Mouse (Mus musculus): Measurements from ENCODE around the gene Capn11. TPM values are rescaled to one million over a fixed set of nuclear protein-coding genes. Genes with fewer than 3 reads are reported as not detected.
"Not testable (repeated sequence)": the region's sequence is repeated elsewhere in the genome, so short reads cannot be mapped to it uniquely, and the experiment has no call there.

The Capn11 gene
- total RNA-seq, 2 experiments from 2014 or later, result 0.13 to 1.6 TPM

DNA sequence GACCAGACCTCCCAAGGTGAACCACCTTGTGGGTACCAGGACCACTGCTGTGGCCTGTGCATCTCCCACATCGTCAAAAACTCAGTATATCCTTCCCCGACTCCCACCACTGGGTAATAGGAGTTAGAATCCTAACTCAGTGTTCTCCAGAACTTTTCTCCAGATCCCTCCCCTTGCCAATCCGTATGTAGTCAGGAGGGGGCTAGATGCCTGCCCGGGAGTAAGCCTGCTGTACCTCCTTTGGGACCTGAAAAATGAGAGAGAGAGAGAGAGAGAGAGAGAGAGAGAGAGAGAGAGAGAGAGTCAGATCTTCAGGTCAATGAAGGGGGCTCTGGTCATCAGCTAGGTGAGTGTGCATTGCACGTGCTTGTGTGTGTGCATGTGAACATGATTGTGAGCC is 25.1 kb downstream of the Capn11 start:
- intact Hi-C loops (cut with DNase I), result no loop called here
- no peak for DNase-seq (ENCODE audit: low spot score in 2 of 2)

DNA sequence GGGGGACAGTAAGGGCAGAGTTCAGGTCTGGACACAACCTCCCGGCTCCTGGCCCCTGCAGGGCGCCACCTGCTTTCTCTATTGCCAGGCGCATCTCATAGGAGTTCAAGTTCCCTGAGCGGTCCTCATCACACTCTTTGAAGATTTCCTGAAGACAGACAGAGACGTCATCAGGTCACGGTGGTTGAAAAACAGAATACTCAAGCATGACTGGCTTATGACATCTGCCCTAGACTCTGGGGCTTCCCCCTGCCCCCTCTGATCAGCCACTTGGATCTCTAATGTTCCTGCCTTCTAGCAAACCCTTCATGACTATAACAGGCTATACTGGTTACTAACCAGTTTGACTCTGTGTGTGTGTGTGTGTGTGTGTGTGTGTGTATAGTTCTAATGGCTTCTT is 27.2 kb downstream of the Capn11 start:
- DNase-seq (ENCODE audit: low spot score in 2 of 2), result no peak
- intact Hi-C loops (cut with DNase I), result no loop called here

DNA sequence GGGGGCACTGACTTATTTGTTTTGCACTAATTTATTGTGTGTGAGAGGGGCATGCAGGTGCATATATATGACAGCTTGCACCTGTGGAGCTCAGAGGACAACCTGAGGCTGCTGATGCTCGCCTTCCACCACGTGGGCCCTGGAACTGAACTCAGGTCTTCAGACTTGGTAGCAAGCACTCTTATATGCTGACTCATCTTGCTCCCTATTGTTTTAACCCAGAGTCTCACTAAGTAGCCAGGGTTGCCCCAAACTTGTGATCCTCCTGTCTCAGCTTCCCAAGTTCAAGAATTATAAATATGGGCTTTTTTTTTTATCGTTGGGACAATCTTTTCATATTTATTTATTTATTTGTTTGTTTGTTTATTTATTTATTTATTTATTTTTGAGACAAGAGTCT is 28.1 kb downstream of the Capn11 start:
- no peak for DNase-seq (ENCODE audit: low spot score in 2 of 2)
- intact Hi-C loops (cut with DNase I), result no loop called here

DNA sequence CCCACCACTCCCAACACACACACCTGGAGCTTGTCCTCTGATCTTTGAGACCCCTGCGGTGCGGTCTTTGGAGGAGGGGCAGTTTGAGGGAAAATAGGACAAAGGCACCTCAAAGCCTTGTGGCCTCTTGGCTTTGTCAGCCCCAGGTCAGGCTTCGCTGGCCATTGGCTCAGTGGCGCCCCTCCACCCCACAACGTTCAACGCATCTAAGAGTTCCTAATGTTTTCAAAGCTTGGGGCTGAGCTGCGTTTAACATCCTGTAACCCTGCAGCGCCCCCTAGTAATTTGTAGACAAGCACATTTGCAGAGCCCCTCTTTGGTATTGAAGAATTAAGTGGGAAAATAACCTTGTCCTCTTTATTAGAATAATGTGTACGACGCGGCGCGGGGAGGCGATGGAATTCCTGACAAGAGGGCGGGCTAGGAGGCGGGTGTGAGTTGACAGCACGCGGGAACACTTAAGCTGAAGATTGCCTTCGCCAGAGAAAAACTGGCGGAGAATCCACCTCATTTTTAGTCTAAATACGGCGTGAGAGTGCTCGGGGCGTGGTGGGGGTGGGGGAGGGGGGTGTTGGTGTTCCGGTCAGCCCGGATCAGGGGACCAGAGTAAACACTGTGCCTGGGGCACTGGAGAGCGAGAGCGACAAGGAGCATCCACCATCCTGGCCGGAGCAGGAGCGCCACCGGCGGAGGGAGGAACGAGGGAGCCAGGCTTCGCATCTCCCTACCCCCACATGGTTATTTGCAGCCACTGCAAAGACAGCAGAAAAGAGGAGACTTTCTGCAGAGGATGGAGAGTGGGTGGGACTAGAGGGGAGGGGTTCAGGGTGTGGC is 29.0 kb downstream of the Capn11 start:
- intact Hi-C loops (cut with DNase I), result no loop called here
- DNase-seq (ENCODE audit: low spot score in 2 of 2), result peak; percentile 76 to 87

DNA sequence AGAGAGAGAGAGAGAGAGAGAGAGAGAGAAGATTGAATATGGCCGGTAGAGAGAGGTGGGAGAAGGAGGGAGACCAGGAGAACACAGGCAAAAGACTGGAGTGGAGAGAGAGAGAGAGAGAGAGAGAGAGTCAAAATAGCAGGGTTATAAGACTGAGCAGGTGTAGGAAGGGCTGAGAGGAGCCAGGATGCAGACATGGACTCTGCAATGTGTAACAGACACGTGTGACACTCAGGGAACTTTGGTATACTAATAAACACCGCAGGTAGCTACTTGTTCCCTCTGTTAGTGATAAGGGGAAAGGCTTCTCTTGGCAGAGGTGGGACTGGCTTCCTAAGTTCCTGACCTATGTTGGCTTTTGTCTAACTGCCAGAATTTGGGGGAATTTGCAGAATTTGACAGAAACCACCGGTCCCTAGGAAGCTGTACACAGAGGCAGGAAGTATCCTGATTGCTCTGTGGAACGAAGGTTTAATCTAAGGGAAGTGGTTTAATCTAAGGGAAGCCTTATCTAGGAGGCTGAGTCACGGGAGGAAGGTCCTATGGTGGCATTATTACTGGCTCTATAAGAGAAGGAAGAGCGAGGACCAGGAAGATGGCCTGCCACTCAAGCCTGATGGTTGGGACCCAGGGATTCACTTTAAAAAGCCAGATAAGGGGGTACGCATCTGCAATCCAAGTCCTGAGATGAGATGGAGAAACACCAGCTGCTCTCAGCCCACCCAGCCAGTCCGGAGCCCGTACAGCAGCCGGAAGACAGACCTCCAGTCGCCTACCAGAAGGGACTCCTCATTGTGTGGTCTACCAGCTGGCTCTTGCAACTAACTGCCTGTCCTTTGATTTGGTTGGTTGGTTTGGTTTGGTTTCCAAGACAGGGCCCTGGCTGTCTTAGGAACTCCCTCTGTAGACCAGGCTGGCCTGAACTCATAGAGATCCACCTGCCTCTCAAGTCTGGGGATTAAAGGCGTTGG is 30.0 kb downstream of the Capn11 start:
- DNase-seq (ENCODE audit: low spot score in 2 of 2), result peak in 1 of 2 experiments; percentile 33
- intact Hi-C loops (cut with DNase I), result no loop called here

DNA sequence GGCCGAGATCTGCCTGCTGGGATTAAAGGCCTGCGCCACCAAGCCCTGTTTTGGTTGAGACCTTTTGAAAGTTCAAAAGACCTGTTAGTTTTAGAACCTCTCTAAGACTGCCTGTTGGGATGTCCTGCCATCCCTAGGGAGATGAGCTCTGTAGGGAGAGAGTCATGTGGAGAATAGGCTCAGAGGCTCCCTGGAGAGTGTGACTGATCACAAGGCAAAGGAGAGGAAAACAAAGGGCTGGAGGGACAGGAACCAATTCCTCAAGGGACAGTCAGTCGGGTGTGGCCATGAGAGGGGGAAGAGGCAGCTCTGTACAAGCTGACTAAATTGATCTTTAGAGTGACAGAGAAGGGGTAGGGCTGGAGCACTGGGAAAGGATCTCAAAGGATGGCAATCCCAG is 31.0 kb downstream of the Capn11 start:
- intact Hi-C loops (cut with DNase I), result no loop called here
- no peak for DNase-seq (ENCODE audit: low spot score in 2 of 2)

DNA sequence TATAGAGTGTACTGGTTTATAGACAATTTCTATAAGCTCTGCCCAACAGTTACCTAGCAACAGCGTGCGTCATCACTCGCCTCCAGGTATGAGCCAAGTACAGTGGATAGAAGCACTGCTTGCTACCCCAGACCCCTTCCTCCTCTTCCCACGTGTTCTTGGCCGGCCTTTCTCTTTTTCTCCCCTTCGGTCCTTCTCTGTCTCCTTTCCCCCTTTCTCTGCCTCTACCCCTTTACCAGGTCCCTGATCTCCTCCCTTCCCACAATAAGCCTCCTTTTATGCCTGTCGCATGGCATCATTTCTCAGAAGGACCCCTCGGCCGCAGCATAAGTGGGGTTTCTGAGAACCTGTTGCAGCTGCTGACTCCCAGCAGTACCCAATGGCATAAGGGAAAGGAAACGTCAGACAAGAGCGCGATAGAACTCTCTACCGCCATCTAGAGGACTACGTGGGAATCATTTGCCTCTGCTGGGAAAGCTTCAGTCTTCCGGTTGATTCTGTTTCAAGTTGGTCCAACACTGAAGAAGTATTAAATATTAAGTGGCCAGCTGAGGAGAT is 32.5 kb downstream of the Capn11 start:
- DNase-seq (ENCODE audit: low spot score in 2 of 2), result peak; percentile 85 to 87
- intact Hi-C loops (cut with DNase I), result loop anchor here (2.0 kb wide), 1 partner anchor 42 kb away; no protein-coding TSS in a partner anchor

DNA sequence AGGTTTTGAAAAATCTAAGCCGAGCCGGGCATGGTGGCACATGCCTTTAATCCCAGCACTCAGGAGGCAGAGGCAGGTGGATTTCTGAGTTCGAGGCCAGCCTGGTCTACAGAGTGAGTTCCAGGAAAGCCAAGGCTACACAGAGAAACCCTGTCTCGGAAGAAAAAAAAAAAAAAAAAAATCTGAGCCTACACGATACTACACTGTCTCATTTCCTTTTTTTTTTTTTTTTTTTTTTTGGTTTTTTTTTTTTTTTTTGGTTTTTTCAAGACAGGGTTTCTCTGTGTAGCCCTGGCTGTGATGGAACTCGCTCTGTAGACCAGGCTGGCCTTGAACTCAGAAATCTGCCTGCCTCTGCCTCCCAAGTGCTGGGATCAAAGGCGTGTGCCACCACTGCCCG is 35.7 kb downstream of the Capn11 start:
- intact Hi-C loops (cut with DNase I), result not testable (repeated sequence)

DNA sequence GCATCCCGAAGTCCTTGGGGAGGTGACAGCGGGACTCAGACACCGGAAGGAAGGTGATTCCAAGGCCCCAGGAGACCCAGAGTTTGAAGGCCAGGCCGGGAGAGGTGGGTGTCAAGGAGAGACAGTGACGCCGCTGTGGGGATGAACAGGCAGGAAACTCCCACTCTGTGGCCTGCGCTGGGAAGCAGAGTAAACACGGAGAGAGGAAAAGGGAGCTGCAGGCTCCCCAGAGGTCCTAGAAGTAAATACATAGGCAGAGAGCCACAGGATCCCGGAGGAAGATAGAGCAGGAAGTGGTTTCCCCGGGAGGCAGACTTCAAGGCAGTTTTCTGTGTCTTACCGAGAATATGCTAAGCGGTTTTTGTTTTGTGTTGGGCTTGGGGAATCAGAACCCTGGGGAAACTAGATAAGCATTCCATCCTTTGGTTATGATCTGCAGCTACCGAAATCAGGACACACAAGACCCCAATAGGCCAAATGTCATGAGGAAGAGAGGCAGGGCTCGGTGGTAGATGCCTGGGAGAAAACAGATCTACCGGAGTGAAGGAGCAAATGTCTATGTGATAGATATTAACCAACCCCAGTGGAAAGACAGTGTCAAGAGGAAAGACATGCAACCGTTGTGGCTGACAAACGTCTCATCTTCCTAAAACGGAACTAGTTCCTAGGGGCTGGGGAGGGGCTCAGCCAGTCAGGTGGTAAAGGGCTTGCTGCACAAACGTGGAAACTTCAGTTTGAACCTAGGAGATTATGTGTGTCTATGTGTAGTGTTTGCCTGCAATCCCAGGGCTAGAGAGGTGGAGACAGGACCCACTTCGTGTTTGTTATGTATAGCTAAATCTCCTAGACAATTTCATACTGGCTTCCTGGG is 39.5 kb downstream of the Capn11 start:
- intact Hi-C loops (cut with DNase I), result no loop called here
- DNase-seq (ENCODE audit: low spot score in 2 of 2), result no peak

More for the DNA sequence above, 35.7 kb downstream of the Capn11 start:
- DNase-seq (ENCODE audit: low spot score in 2 of 2), result not testable (repeated sequence)

DNA sequence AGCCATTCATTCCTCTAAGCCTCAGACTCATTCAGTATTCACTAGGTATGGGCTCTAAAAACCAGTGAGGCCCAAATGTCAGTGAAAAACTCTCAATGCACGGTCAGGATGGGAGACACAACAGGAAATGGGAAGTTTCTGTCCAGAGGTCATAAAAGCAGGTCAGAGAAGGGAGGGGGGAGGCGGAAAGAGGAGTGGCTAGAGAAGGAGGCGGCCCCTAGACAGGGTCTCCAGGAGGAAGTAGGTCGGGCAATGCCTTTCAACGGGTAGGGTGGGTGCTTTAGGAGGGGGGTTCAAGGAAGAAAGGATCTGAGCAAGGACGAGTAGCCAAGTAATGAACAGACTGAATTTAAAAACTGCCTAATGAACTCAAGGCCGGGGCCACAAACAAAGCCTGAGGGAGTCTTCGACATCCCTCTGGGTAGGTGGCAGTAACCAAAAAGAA is 40.2 kb downstream of the Capn11 start:
- no peak for DNase-seq (ENCODE audit: low spot score in 2 of 2)
- intact Hi-C loops (cut with DNase I), result no loop called here

DNA sequence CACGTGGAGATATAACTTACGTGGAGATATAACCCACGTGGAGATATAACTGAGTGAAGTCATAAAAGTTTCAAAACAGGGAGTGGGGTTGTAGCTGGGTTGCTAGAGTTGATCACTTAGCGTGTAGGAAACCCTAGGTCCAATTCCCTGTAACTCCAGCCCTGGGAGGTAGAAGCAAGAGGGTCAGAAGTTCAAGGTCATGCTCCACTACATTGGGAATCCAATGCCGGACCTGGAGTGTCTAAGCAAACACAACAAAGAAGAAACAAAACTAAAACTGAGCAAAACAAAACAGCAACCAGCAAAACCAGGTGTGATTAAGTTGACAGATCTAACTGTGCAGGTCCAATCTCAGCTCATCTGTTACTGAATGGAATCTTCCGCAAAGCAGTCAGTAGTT is 41.5 kb downstream of the Capn11 start:
- intact Hi-C loops (cut with DNase I), result no loop called here

DNA sequence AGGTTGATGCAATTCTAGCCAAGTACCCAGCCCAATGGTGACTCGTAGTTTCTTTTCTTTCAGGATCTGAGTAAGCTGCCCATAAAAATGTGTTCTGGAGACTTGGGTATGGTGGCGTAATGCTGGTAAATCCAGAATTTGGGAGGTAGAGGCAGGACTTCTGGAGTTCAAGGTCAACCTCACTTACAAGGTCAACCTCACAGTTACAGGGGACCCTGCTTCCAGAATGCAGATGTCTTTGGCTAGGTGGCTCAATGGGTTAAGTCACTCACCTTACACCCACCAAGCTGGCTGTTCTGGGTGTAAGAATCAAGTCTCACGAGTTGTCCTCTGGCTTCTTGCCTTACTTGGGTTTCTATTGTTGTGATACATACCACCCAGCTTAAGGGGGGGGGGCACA is 42.4 kb downstream of the Capn11 start:
- DNase-seq (ENCODE audit: low spot score in 2 of 2), result no peak
- intact Hi-C loops (cut with DNase I), result no loop called here

More for the DNA sequence above, 41.5 kb downstream of the Capn11 start:
- DNase-seq (ENCODE audit: low spot score in 2 of 2), result no peak

DNA sequence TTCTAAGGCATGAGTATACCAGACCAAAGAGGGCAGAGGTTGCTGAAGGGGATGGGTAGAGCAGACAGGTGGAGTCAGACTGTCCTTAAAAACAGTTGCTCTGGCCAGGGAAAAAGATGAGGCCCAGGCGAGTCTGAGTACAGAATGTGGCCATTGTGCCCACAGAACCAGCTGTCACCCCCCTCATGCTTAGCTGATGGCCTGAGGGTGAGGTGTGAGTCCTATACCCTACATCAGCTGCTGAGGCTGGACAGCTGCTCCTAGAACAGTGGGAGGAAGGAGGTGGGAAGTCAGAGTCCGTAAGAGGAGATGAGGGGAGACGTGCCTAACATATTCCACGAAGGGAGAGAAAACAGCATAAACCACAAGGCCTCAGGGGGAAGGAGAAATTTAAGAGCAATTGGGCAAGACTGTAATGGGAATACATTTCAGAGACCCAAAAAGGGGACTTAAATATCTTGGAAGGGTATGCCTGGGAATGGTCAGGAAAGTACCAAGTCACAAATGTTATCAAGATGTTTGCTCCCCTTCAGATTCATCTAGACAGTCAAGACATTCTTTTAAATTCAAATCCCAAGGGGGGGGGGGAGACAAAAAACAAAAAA is 43.0 kb downstream of the Capn11 start:
- no peak for DNase-seq (ENCODE audit: low spot score in 2 of 2)
- intact Hi-C loops (cut with DNase I), result no loop called here

DNA sequence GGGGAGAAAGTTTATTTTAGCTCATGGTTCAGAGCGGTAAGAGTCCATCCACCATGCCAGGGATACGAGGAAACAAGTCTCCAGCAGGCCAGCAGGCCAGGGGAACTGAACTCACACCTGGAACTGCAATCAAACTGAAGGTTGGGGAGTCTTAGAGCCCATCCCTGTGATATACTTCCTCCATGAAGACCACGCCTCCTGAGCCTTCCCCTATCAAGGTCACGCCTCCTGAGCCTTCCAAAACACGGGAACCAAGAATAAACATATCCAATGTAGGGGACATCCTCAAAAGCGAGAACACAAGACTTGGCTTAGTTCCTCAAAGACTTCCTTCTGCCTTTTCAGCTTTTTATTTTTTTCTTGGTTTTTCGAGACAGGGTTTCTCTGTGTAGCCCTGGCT is 46.2 kb downstream of the Capn11 start:
- no peak for DNase-seq (ENCODE audit: low spot score in 2 of 2)
- intact Hi-C loops (cut with DNase I), result no loop called here

DNA sequence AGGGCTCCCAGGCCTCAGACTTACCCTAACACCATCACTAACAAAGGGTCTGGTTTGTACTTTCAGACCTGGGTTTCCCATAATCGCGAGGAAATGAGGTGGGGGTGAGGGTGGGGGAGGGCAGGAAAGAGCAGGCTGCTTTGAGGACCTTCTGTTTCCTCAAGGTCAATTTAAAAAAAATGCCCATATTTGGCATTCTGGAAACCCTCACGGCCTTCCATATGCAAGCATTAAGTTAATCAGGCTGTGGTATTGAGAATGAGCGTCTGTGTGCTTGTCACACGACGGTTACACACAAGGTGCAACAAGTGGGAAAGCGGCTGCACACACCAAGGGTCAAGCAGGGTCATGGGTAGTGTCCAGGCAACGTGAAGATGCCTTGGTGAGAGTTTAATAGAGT is 47.1 kb downstream of the Capn11 start:
- intact Hi-C loops (cut with DNase I), result no loop called here
- DNase-seq (ENCODE audit: low spot score in 2 of 2), result no peak

DNA sequence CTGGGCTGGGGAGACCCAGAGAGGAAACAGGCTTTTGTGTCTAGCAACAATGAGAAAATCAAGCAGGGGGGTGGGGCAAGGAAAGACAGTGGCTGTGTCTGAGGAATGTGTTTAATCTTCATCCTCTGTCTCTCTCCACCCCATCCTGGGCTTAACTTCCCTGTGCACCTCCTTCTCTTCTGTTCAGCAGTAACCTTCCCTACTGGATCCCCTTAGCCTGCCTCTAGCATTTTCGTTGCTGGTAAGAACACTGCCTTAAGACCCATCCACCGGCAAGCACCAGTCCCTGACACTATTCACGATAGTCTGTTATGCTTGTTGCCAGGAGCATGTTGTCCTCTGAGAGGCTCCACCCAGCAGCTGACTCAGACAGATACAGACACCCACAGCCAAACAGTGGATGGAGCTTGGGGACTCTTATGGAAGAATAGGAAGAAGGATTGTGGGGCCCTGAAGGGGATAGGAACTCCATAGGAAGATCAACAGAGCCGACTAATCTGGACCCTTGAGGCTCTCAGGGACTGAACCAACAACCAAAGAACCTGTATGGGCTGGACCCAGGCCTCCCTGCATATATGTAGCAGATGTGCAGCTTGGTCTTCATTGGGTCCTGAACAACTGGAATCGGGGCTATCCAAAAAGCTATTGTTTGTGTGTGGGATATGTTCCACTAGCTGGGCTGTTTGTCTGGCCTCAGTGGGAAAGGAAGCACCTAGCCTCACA is 48.8 kb downstream of the Capn11 start:
- intact Hi-C loops (cut with DNase I), result no loop called here
- DNase-seq (ENCODE audit: low spot score in 2 of 2), result no peak

DNA sequence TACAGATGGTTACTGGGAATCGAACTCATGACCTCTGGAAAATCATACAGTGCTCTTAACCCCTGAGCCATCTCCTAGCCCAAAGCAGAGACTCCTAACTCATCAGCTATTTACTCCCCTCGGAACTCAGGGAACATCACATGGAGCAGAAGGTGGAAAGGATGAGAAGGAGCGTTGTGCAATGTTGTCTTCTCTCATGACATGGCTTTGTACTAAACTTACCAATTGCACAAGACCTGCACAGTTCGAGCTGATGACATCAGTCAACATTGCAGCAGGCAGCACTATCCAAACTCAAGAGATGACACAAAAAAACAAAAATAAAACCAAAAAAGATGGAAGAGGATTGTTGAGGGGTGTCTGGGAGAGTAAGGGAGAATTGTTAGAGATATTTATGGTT is 50.7 kb downstream of the Capn11 start:
- DNase-seq (ENCODE audit: low spot score in 2 of 2), result no peak
- intact Hi-C loops (cut with DNase I), result no loop called here

Data from left cerebral cortex, postnatal 14 days (tissue).